Mouse (Mus musculus) heart, adult 18-20 months (tissue): ENCODE results near the gene Six1. TPM values are rescaled to one million over a fixed set of nuclear protein-coding genes. Genes with fewer than 3 reads are reported as not detected.
A peak's percentile ranks its signal among the peaks of the same experiment; 100 is the strongest.
"Not testable (repeated sequence)": the region's sequence is repeated elsewhere in the genome, so short reads cannot be mapped to it uniquely, and the experiment has no call there.

ENCODE experiments used
- DNase-seq, 2 experiments: peaks; one replicate each; pipeline ENCODE4 v3.0.0; 2021 to 2022; ENCODE audit warnings: mixed read lengths in 1 of 2
- total RNA-seq, 2 experiments: library from RNA; stranded (reverse); gene quantifications; 2 replicates each; pipeline ENCODE4 v1.2.3; 2021

The Six1 gene
- total RNA-seq, 2 experiments from 2014 or later: 1.6 to 2.0 TPM

GRCm38 (mm10) chr12:73034901-73035895 is 18.5 kb downstream of the Six1 start:
- no peak for DNase-seq

- DNase-seq: no peak
Observed at GRCm38 (mm10) chr12:73032665-73033064, 21.0 kb downstream of the Six1 start.

- DNase-seq: no peak
Observed at GRCm38 (mm10) chr12:73031315-73031714, 22.4 kb downstream of the Six1 start.

GRCm38 (mm10) chr12:73025490-73025889 is 28.2 kb downstream of the Six1 start:
- DNase-seq: peak; percentile 91 to 93

GRCm38 (mm10) chr12:73020941-73021340 is 32.7 kb downstream of the Six1 start:
- DNase-seq: peak; percentile 73 to 91

- DNase-seq: no peak
Observed at GRCm38 (mm10) chr12:73020422-73020821, 33.3 kb downstream of the Six1 start.

- DNase-seq: no peak
Observed at GRCm38 (mm10) chr12:73018838-73019237, 34.8 kb downstream of the Six1 start.

GRCm38 (mm10) chr12:73016171-73016570 is 37.5 kb downstream of the Six1 start:
- no peak for DNase-seq

GRCm38 (mm10) chr12:73014311-73014710 is 39.4 kb downstream of the Six1 start:
- DNase-seq: no peak

GRCm38 (mm10) chr12:73012824-73013223 is 40.9 kb downstream of the Six1 start:
- peak in 1 of 2 experiments; percentile 40 for DNase-seq

GRCm38 (mm10) chr12:73012136-73012785 is 41.4 kb downstream of the Six1 start:
- DNase-seq: peak; percentile 66 to 75

GRCm38 (mm10) chr12:73002903-73003302 is 50.8 kb downstream of the Six1 start:
- DNase-seq: not testable (repeated sequence)

- DNase-seq: peak; percentile 60 to 66
Observed at GRCm38 (mm10) chr12:73002281-73002680, 51.4 kb downstream of the Six1 start.

- no peak for DNase-seq
Observed at GRCm38 (mm10) chr12:72998105-72999001, 55.3 kb downstream of the Six1 start.

GRCm38 (mm10) chr12:72996646-72997045 is 57.0 kb downstream of the Six1 start:
- DNase-seq: peak; percentile 42 to 49

Other genes with a start within 250 kb of the Six1 start
- gene Six6, start 114.0 kb downstream of the Six1 start, total RNA-seq: not detected
- 1 to 10 TPM in 1 of 2 experiments, under 1 TPM in 1; 0.62 to 1.0 TPM for gene 4930447C04Rik, start 113.1 kb downstream of the Six1 start, total RNA-seq
- gene Six4, start 59.6 kb upstream of the Six1 start, total RNA-seq: 1 to 10 TPM; 4.1 to 4.6 TPM
- 10 to 100 TPM; 18.1 to 20.5 TPM for gene Mnat1, start 69.8 kb upstream of the Six1 start, total RNA-seq
- gene Trmt5, start 232.8 kb upstream of the Six1 start, total RNA-seq: 10 to 100 TPM; 52.1 to 56.9 TPM
- gene Slc38a6, start 232.9 kb upstream of the Six1 start, total RNA-seq: 1 to 10 TPM; 3.6 to 4.0 TPM